In the genomic region with DNA sequence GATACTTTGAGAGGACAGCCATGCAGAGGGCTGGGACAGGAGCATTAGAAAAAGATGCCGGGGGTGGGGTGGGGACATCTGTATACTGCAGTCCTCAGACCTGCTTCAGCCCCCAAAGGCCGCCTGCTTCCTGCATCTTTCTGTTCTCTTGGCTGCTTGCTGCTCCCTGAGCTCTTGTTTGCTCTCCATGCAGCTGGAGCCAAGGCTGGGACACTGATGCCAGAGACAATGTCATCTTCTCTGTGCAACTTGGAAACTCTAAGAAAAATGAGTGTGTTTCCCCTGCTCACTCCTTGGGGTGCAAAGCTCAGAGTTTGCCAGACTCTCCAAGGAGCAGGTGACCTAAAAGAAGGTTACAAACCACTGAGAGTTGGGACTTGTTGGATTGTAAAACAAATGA, we compare ENCODE assay signal across 35 mouse cellular contexts. TPM values are rescaled to one million over a fixed set of nuclear protein-coding genes. Genes with fewer than 3 reads are reported as not detected.
DNase-seq lines count a peak whose midpoint lies in the region; TF ChIP-seq lines count a peak whose summit lies in the region.
"Had no signal": no experiment of that assay in that cellular context is flagged by ENCODE, and none has a peak within 500 bp of the region (broad histone marks: within the 10 kb centered on the region; RNA-seq: fewer than 3 reads in every experiment).

No protein-coding gene starts in this region.

- H3K4me3 ChIP-seq in gastrocnemius, adult 2 months = no peak overlapping the region
- H3K4me3 ChIP-seq: embryonic facial prominence, embryonic 12.5 days; embryonic facial prominence, embryonic 15.5 days; heart, embryonic 10.5 days had no signal

- TF ChIP-seq CTCF in gastrocnemius, adult 2 months (IDR thresholded peaks at IDR 0.05) = no peak

- peak; percentile 26 to 32 for DNase-seq in heart, postnatal 36 days
- DNase-seq in heart, postnatal 25 days (ENCODE audit: low spot score) = no peak
- peak; percentile 47 for DNase-seq in gastrocnemius, adult 18-20 months (ENCODE audit: low spot score)
- DNase-seq in gastrocnemius, adult 2 months = peak; percentile 59
- peak; percentile 55 for DNase-seq in gastrocnemius, postnatal 14 days
- no peak for DNase-seq in spleen, postnatal 36 days (ENCODE audit: low spot score in 2 of 2)
- DNase-seq in thymus, postnatal 4 days = no peak
- no peak for DNase-seq in adrenal gland, adult 2 months
- DNase-seq: adrenal gland, adult 8-10 months; adrenal gland, postnatal 25 days; cerebellum, adult 11-12 months; cerebellum, adult 8-10 months; cerebellum, postnatal 10 days; forebrain, postnatal 0 days; kidney, adult 18-20 months had no signal

- intact Hi-C loops in heart, postnatal 36 days (cut with DNase I) = no loop called here
- intact Hi-C loops in heart, postnatal 25 days (cut with DNase I) = no loop called here
- intact Hi-C loops in gastrocnemius, adult 2 months (cut with DNase I) = no loop called here
- intact Hi-C loops in gastrocnemius, postnatal 14 days (cut with DNase I; ENCODE audit: low total_unique reads) = no loop called here

- H3K27ac ChIP-seq in gastrocnemius, adult 2 months = no peak overlapping the region
- H3K27ac ChIP-seq: embryonic facial prominence, embryonic 12.5 days; embryonic facial prominence, embryonic 15.5 days; heart, embryonic 10.5 days; hindbrain, embryonic 14.5 days; hindbrain, postnatal 0 days had no signal

RNA-seq across cellular contexts. Expression of gene AL607142.1, which starts 55.6 kb away (rescaled TPM):
- total RNA-seq in heart, postnatal 36 days (2021) = not detected
- not detected for total RNA-seq in heart, postnatal 25 days (2021)
- not detected for total RNA-seq in gastrocnemius, adult 18-20 months (2021)
- total RNA-seq in gastrocnemius, adult 2 months (2021) = not detected
- not detected for total RNA-seq in gastrocnemius, postnatal 14 days (2021)
- total RNA-seq in adrenal gland, adult 2 months (2021) = not detected
- not detected in 2 replicates for polyA plus RNA-seq in adrenal gland, adult 2 months (2012; rRNA removed)
- total RNA-seq: adrenal gland, adult 8-10 months; adrenal gland, postnatal 25 days; common myeloid progenitor, adult 5-6 weeks; forebrain, postnatal 0 days; gastrocnemius, postnatal 4 days; heart, adult 18-20 months; hindbrain, postnatal 0 days; MEL had no signal
- polyA plus RNA-seq: brain, embryonic 14.5 days; C2C12; CD4-positive, CD25-positive, alpha-beta regulatory T cell, adult 4 months; embryonic facial prominence, embryonic 12.5 days; embryonic facial prominence, embryonic 15.5 days; forebrain, embryonic 11.5 days; forebrain, embryonic 14.5 days; forebrain, postnatal 0 days; frontal cortex, adult 2 months; heart, embryonic 10.5 days; heart, embryonic 14.5 days; heart, postnatal 0 days; hindbrain, embryonic 11.5 days; hindbrain, embryonic 14.5 days; hindbrain, postnatal 0 days; inflammation-experienced regulatory T-cells, adult 6 months; intestine, embryonic 16.5 days had no signal

Comparison
In these comparisons a context has a peak if more than half of its experiments do, and no peak if none do; other contexts are left out.
1. DNase-seq: peak in heart, postnatal 36 days (2 of 2), gastrocnemius, adult 18-20 months (single experiment), gastrocnemius, adult 2 months (single experiment) and gastrocnemius, postnatal 14 days (single experiment); none in heart, postnatal 25 days (single experiment), spleen, postnatal 36 days (0 of 2), thymus, postnatal 4 days (single experiment) and adrenal gland, adult 2 months (single experiment).